Mouse (Mus musculus): Measurements from ENCODE around the gene Ikzf1. TPM values are rescaled to one million over a fixed set of nuclear protein-coding genes. Genes with fewer than 3 reads are reported as not detected.

Gene Ikzf1
- total and polyA plus RNA-seq, 3 experiments, result 1.8 to 3.7 (median 2.0) TPM

GRCm38 (mm10) chr11:11751091-11751490 is 66.3 kb downstream of the Ikzf1 start:
- TF ChIP-seq EP300 (IDR thresholded peaks at IDR 0.05; ENCODE audit: insufficient read depth, low read depth, low read length) (no peak), CTCF (IDR thresholded peaks at IDR 0.05) (no peak), POLR2A (IDR thresholded peaks at IDR 0.05; ENCODE audit: insufficient read depth, low read depth, low read length) (no peak)
- Histone ChIP-seq H3K9ac (ENCODE audit: low read depth, low read length) (no peak overlapping the region), H3K36me3 (ENCODE audit: control insufficient read depth, insufficient read depth, low read length) (no peaks in the 10 kb centered on the region), H3K27ac (no peak overlapping the region), H3K79me2 (replicated peaks; ENCODE audit: control insufficient read depth, insufficient read depth, low read length) (no peaks in the 10 kb centered on the region), H3K4me3 (no peak overlapping the region), H3K27me3 (ENCODE audit: control insufficient read depth, insufficient read depth, low read length) (no peaks in the 10 kb centered on the region), H3K4me1 (ENCODE audit: control insufficient read depth, insufficient read depth, low read length) (no peaks in the 10 kb centered on the region)
- 74% methylated on average over 5 of the region's 5 CpGs for WGBS
- intact Hi-C loops (cut with DNase I), result no loop called here
- DNase-seq, result no peak

GRCm38 (mm10) chr11:11752859-11753258 is 68.1 kb downstream of the Ikzf1 start:
- WGBS, result 72% methylated on average over 5 of the region's 5 CpGs
- no peaks in the 10 kb centered on the region for H3K36me3 ChIP-seq (ENCODE audit: control insufficient read depth, insufficient read depth, low read length)
- TF ChIP-seq CTCF (IDR thresholded peaks at IDR 0.05) (no peak), EP300 (IDR thresholded peaks at IDR 0.05; ENCODE audit: insufficient read depth, low read depth, low read length) (no peak), POLR2A (IDR thresholded peaks at IDR 0.05; ENCODE audit: insufficient read depth, low read depth, low read length) (no peak)
- no peak overlapping the region for H3K9ac ChIP-seq (ENCODE audit: low read depth, low read length)
- H3K27me3 ChIP-seq (ENCODE audit: control insufficient read depth, insufficient read depth, low read length), result no peaks in the 10 kb centered on the region
- no peaks in the 10 kb centered on the region for H3K79me2 ChIP-seq (replicated peaks; ENCODE audit: control insufficient read depth, insufficient read depth, low read length)
- no peak for DNase-seq
- no peak overlapping the region for H3K27ac ChIP-seq
- intact Hi-C loops (cut with DNase I), result no loop called here
- no peak overlapping the region for H3K4me3 ChIP-seq
- H3K4me1 ChIP-seq (ENCODE audit: control insufficient read depth, insufficient read depth, low read length), result no peaks in the 10 kb centered on the region

- H3K4me3 ChIP-seq, result no peak overlapping the region
- H3K27ac ChIP-seq, result no peak overlapping the region
- intact Hi-C loops (cut with DNase I), result no loop called here
- no peaks in the 10 kb centered on the region for H3K79me2 ChIP-seq (replicated peaks; ENCODE audit: control insufficient read depth, insufficient read depth, low read length)
- H3K4me1 ChIP-seq (ENCODE audit: control insufficient read depth, insufficient read depth, low read length), result no peaks in the 10 kb centered on the region
- H3K9ac ChIP-seq (ENCODE audit: low read depth, low read length), result no peak overlapping the region
- H3K36me3 ChIP-seq (ENCODE audit: control insufficient read depth, insufficient read depth, low read length), result no peaks in the 10 kb centered on the region
- no peak for TF ChIP-seq POLR2A (IDR thresholded peaks at IDR 0.05; ENCODE audit: insufficient read depth, low read depth, low read length)
- TF ChIP-seq EP300 (IDR thresholded peaks at IDR 0.05; ENCODE audit: insufficient read depth, low read depth, low read length), result no peak
- TF ChIP-seq CTCF (IDR thresholded peaks at IDR 0.05), result no peak
- H3K27me3 ChIP-seq (ENCODE audit: control insufficient read depth, insufficient read depth, low read length), result no peaks in the 10 kb centered on the region
- DNase-seq, result no peak
- 71% methylated on average over 6 of the region's 6 CpGs for WGBS
These were observed 73.3 kb downstream of the Ikzf1 start for GRCm38 (mm10) chr11:11758121-11758520.

GRCm38 (mm10) chr11:11758883-11759282 is 74.1 kb downstream of the Ikzf1 start:
- H3K27me3 ChIP-seq (ENCODE audit: control insufficient read depth, insufficient read depth, low read length), result no peaks in the 10 kb centered on the region
- DNase-seq, result no peak
- H3K4me3 ChIP-seq, result no peak overlapping the region
- WGBS, result 91% methylated on average over 1 of the region's 1 CpGs
- no peaks in the 10 kb centered on the region for H3K4me1 ChIP-seq (ENCODE audit: control insufficient read depth, insufficient read depth, low read length)
- TF ChIP-seq EP300 (IDR thresholded peaks at IDR 0.05; ENCODE audit: insufficient read depth, low read depth, low read length) (no peak), CTCF (IDR thresholded peaks at IDR 0.05) (no peak), POLR2A (IDR thresholded peaks at IDR 0.05; ENCODE audit: insufficient read depth, low read depth, low read length) (no peak)
- no peaks in the 10 kb centered on the region for H3K36me3 ChIP-seq (ENCODE audit: control insufficient read depth, insufficient read depth, low read length)
- no peak overlapping the region for H3K9ac ChIP-seq (ENCODE audit: low read depth, low read length)
- intact Hi-C loops (cut with DNase I), result no loop called here
- no peaks in the 10 kb centered on the region for H3K79me2 ChIP-seq (replicated peaks; ENCODE audit: control insufficient read depth, insufficient read depth, low read length)
- H3K27ac ChIP-seq, result no peak overlapping the region

- Histone ChIP-seq H3K36me3 (ENCODE audit: control insufficient read depth, insufficient read depth, low read length) (no peaks in the 10 kb centered on the region), H3K27ac (no peak overlapping the region), H3K79me2 (replicated peaks; ENCODE audit: control insufficient read depth, insufficient read depth, low read length) (no peaks in the 10 kb centered on the region), H3K27me3 (ENCODE audit: control insufficient read depth, insufficient read depth, low read length) (no peaks in the 10 kb centered on the region), H3K9ac (ENCODE audit: low read depth, low read length) (no peak overlapping the region), H3K4me3 (no peak overlapping the region), H3K4me1 (ENCODE audit: control insufficient read depth, insufficient read depth, low read length) (no peaks in the 10 kb centered on the region)
- TF ChIP-seq EP300 (IDR thresholded peaks at IDR 0.05; ENCODE audit: insufficient read depth, low read depth, low read length) (no peak), POLR2A (IDR thresholded peaks at IDR 0.05; ENCODE audit: insufficient read depth, low read depth, low read length) (no peak), CTCF (IDR thresholded peaks at IDR 0.05) (no peak)
- WGBS, result 48% methylated on average over 4 of the region's 4 CpGs
- DNase-seq, result peak in 1 of 2 experiments; percentile 34
- intact Hi-C loops (cut with DNase I), result no loop called here
These were observed 78.4 kb downstream of the Ikzf1 start for GRCm38 (mm10) chr11:11763211-11763666.

GRCm38 (mm10) chr11:11765414-11765813 is 80.6 kb downstream of the Ikzf1 start:
- no peaks in the 10 kb centered on the region for H3K79me2 ChIP-seq (replicated peaks; ENCODE audit: control insufficient read depth, insufficient read depth, low read length)
- no peaks in the 10 kb centered on the region for H3K4me1 ChIP-seq (ENCODE audit: control insufficient read depth, insufficient read depth, low read length)
- H3K27me3 ChIP-seq (ENCODE audit: control insufficient read depth, insufficient read depth, low read length), result no peaks in the 10 kb centered on the region
- TF ChIP-seq CTCF (IDR thresholded peaks at IDR 0.05) (no peak), POLR2A (IDR thresholded peaks at IDR 0.05; ENCODE audit: insufficient read depth, low read depth, low read length) (no peak), EP300 (IDR thresholded peaks at IDR 0.05; ENCODE audit: insufficient read depth, low read depth, low read length) (no peak)
- WGBS, result 72% methylated on average over 1 of the region's 1 CpGs
- DNase-seq, result no peak
- no peaks in the 10 kb centered on the region for H3K36me3 ChIP-seq (ENCODE audit: control insufficient read depth, insufficient read depth, low read length)
- no peak overlapping the region for H3K9ac ChIP-seq (ENCODE audit: low read depth, low read length)
- intact Hi-C loops (cut with DNase I), result no loop called here
- no peak overlapping the region for H3K27ac ChIP-seq
- H3K4me3 ChIP-seq, result no peak overlapping the region
